Mouse (Mus musculus): ENCODE data around the gene Lefty2. TPM values are rescaled to one million over a fixed set of nuclear protein-coding genes. Genes with fewer than 3 reads are reported as not detected.
"Not testable (repeated sequence)": the region's sequence is repeated elsewhere in the genome, so short reads cannot be mapped to it uniquely, and the experiment has no call there.

Gene Lefty2
- polyA plus RNA-seq, 1 experiment from 2014 or later, result 3.7 TPM

DNA sequence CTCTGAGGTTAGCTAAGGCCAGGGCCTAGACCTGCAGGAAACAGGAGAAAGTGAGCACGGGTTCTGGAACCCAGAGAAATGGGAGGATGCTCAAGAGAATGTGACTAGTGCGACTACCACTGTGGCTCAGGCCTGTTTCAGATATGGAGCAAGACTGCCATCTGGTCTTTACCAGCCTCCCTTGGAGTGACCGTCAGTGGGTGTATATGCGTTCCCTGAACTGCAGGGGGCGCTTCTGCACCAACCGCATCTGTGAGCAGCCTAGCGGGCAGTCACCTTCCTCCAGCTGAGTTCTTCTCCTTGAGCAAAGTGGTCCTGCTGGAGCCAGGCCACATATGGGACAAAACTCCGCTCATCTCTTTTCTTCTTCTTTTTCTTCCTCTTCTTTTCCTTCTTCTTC lies 26.8 kb downstream of the Lefty2 start:
- H3K9ac ChIP-seq (replicated peaks), result no peak overlapping the region
- no peak for ATAC-seq (replicated peaks)
- WGBS, result 33% methylated on average over 8 of the region's 8 CpGs
- H3K9me3 ChIP-seq, result no peaks in the 10 kb centered on the region
- H3K4me1 ChIP-seq, result no peaks in the 10 kb centered on the region
- H3K4me3 ChIP-seq, result no peak overlapping the region
- H3K36me3 ChIP-seq, result no peaks in the 10 kb centered on the region
- no peak overlapping the region for H3K4me2 ChIP-seq (replicated peaks)
- no peaks in the 10 kb centered on the region for H3K27me3 ChIP-seq
- H3K27ac ChIP-seq (replicated peaks), result no peak overlapping the region

DNA sequence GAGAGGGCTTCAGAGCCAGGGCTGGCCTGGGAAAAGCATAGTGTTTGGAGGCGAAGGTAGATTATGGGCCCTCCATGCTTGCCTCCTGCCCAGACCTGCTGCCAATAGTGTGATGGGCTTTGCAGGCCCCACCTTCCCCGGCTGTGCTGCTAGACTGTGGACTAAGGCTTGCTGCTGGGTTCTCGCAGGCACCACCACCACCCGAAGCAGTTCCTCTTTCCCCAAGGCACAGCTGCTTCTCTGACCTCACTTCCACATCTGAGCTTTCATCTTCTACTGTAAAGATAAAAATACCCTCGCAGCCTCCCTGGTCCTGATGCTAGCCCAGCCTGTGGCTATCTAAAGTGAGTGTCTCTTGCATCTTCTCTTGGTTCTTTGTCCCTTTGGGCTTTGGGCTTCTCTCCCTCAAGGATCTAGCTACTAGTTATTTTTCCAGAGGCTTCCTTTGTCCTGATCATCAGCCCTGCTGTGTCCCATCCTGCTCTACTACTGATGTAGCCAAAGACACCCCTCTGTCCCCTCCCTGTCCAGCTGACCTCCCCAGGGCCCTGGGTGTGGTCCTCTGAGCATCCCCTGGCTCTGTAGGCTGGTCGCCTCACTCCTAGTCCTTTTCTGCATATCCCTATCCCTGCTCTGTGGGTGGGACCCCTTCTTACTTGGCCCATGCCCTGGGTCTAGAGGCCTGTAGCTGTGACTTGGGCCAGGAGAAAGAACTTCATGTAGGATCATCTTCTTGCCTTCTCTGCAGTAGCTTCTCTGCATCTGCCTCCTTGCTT lies 29.6 kb downstream of the Lefty2 start:
- no peak for ATAC-seq (replicated peaks)
- Histone ChIP-seq H3K9ac (replicated peaks) (no peak overlapping the region), H3K27ac (replicated peaks) (no peak overlapping the region), H3K36me3 (no peaks in the 10 kb centered on the region), H3K9me3 (no peaks in the 10 kb centered on the region), H3K27me3 (no peaks in the 10 kb centered on the region), H3K4me1 (no peaks in the 10 kb centered on the region), H3K4me3 (no peak overlapping the region), H3K4me2 (replicated peaks) (no peak overlapping the region)
- WGBS, result 77% methylated on average over 6 of the region's 6 CpGs

DNA sequence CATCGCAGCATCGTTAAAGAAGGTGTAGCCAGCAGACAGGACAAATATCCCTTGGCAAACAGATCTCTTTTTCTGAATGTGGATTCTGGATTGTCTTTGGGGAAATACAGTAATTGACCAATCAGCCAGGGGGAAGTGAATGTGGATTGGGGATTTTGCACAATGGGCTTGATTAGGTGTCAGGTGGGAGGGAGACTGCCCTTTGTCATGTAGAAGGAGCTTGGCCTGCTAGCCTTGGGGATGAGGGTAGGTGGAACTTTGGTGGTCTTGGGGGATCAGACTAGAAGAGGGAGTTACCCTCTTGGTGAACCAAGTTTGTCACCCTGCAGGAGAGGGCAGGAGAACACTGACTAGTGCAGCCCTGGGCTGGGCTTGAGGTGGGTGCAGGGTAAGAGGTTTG lies 31.8 kb downstream of the Lefty2 start:
- Histone ChIP-seq H3K27me3 (no peaks in the 10 kb centered on the region), H3K27ac (replicated peaks) (no peak overlapping the region), H3K36me3 (no peaks in the 10 kb centered on the region), H3K4me2 (replicated peaks) (no peak overlapping the region), H3K9me3 (no peaks in the 10 kb centered on the region), H3K4me1 (no peaks in the 10 kb centered on the region), H3K9ac (replicated peaks) (no peak overlapping the region), H3K4me3 (no peak overlapping the region)
- WGBS, result 42% methylated on average over 2 of the region's 2 CpGs
- no peak for ATAC-seq (replicated peaks)

DNA sequence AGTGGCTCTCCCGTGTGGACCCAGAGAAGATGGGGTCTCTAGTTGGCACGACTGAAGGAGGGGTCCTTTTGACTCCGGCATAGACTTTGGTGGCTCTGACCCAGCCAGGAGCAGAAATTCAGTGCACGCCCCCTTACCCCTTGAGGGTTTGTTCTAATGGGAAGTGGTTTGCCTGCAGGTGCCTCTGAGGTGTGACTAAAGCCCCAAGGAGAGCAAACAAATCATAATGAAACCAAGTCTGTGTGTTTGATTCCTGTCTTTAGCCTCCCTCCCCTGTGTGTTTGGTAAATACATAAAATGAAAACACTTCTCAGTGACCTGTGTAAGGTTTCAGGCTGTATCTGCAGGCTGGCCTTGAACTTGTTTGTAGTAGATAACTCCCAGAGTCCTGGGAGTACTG lies 33.4 kb downstream of the Lefty2 start:
- H3K27me3 ChIP-seq, result no peaks in the 10 kb centered on the region
- H3K9ac ChIP-seq (replicated peaks), result no peak overlapping the region
- no peak for ATAC-seq (replicated peaks)
- H3K4me3 ChIP-seq, result no peak overlapping the region
- WGBS, result 75% methylated on average over 4 of the region's 4 CpGs
- H3K4me2 ChIP-seq (replicated peaks), result no peak overlapping the region
- H3K27ac ChIP-seq (replicated peaks), result no peak overlapping the region
- no peaks in the 10 kb centered on the region for H3K4me1 ChIP-seq
- H3K9me3 ChIP-seq, result no peaks in the 10 kb centered on the region
- no peaks in the 10 kb centered on the region for H3K36me3 ChIP-seq

DNA sequence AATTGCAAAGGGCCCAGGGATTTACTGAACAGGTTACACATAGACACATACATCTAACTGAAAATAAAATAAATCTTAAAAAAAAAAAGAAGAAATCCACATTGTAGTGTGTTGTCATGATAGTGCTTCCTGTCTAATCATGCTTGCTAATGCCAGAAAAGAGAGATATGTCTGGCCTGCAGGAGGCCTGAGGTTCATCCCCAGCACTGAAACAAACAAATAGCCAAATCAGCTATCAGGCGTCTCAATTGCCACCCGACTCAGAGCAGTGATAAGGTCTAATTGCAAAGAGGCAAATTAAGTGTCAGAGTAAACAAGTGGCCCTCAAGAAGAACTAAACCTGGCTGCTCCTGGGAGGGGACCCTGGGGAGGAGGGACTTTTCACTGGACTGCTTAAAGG lies 36.7 kb downstream of the Lefty2 start:
- Histone ChIP-seq H3K4me3 (no peak overlapping the region), H3K4me2 (replicated peaks) (no peak overlapping the region), H3K27me3 (0 out of 2 replicates have a peak, but pooled peaks cover 5% of the 10 kb centered on the region), H3K9ac (replicated peaks) (no peak overlapping the region), H3K36me3 (no peaks in the 10 kb centered on the region), H3K9me3 (no peaks in the 10 kb centered on the region), H3K4me1 (no peaks in the 10 kb centered on the region), H3K27ac (replicated peaks) (no peak overlapping the region)
- 73% methylated on average over 2 of the region's 2 CpGs for WGBS
- ATAC-seq (replicated peaks), result no peak

DNA sequence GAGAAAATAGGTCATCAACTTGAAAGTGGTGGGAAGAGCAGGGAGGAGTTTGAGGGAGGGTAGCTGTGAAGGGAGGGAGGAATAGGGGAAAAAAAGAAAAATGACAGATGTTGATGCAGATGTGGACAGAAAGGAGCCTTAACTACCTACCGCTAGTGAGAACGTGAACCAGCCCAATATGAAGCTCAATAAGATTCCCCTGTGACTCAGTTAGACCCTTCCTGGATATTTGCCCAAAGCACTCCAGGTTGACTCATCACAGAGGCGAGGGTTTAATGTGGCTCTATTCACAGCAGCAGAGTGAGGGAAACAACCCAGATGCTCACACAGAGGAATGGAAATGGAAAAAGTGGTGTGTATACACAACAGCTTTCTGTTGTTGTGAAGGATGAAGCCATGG lies 38.2 kb downstream of the Lefty2 start:
- H3K4me3 ChIP-seq, result no peak overlapping the region
- H3K36me3 ChIP-seq, result no peaks in the 10 kb centered on the region
- ATAC-seq (replicated peaks), result no peak
- H3K9ac ChIP-seq (replicated peaks), result no peak overlapping the region
- H3K9me3 ChIP-seq, result no peaks in the 10 kb centered on the region
- 74% methylated on average over 3 of the region's 3 CpGs for whole genome bisulfite sequencing
- no peaks in the 10 kb centered on the region for H3K4me1 ChIP-seq
- H3K27ac ChIP-seq (replicated peaks), result no peak overlapping the region
- H3K4me2 ChIP-seq (replicated peaks), result no peak overlapping the region
- peaks cover 20% of the 10 kb centered on the region for H3K27me3 ChIP-seq

DNA sequence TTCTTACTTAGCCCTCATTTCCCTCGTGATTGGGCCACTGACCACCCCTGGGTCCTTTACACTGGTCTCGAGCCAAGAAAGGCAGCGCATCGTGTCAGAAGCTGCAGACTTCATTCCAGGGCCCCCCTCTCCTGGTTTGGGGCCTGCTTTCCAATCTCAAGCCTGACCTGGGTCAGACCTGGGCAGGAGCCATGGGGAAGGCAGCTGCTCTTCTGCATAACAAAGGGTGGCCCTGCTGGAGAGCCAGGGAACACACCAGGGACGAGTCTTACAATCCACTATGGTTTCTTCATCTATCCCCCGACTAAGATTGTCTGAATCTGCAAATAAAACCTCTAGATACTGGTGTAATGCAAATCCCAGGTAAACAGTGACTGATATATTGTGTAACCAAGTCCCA lies 40.8 kb downstream of the Lefty2 start:
- Histone ChIP-seq H3K27me3 (peaks cover 36% of the 10 kb centered on the region), H3K27ac (replicated peaks) (no peak overlapping the region), H3K9me3 (no peaks in the 10 kb centered on the region), H3K4me3 (no peak overlapping the region), H3K4me1 (no peaks in the 10 kb centered on the region), H3K9ac (replicated peaks) (no peak overlapping the region), H3K36me3 (no peaks in the 10 kb centered on the region), H3K4me2 (replicated peaks) (no peak overlapping the region)
- ATAC-seq (replicated peaks), result no peak
- WGBS, result 11% methylated on average over 6 of the region's 6 CpGs

DNA sequence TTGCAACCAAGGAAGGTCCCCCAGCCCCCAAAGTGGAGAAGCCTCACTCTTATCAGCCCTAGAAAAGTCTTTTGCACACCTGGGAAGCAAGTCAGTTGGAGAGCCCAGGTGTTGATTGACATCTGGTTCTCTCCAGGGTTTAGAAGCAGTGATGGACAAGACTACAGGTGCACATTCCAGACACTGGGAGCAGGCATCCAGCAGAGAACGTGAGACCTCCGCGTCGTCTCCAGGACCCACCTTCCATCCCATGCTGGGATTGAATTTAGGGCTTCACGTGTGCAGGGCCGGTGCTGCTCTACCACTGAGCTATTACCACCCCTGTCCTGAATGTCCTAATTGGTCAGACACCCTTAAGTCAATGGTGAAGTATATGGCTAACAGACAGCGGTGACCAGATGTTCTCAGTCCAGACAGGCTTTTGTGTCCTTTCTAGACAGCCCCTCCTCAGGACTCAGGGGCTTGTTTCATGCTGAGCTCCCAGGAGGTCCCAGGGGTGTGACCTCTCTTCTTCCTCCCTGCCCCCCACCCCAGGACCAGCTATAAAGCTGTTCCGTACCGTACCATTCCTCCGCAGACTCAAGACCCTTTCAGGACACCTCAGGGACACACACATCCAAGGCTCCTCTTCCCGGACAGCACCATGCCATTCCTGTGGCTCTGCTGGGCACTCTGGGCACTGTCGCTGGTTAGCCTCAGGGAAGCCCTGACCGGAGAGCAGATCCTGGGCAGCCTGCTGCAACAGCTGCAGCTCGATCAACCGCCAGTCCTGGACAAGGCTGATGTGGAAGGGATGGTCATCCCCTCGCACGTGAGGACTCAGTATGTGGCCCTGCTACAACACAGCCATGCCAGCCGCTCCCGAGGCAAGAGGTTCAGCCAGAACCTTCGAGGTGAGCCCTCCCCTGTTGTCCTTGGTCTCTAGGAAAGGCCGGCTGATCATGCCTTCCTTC lies 41.8 kb downstream of the Lefty2 start, which contains the start of gene Lefty1:
TSS of gene Lefty1 (plus strand) at position 556 of the 953 bp plus-strand sequence.
- H3K27me3 ChIP-seq, result peaks cover 36% of the 10 kb centered on the region
- H3K27ac ChIP-seq (replicated peaks), result no peak within 1 kb of the TSS
- ATAC-seq (replicated peaks), result no peak
- no peak within 1 kb of the TSS for H3K9ac ChIP-seq (replicated peaks)
- no peaks in the 10 kb centered on the region for H3K36me3 ChIP-seq
- 14% methylated on average over 21 of the region's 21 CpGs for WGBS
- no peaks in the 10 kb centered on the region for H3K9me3 ChIP-seq
- H3K4me3 ChIP-seq, result no peak within 1 kb of the TSS
- H3K4me2 ChIP-seq (replicated peaks), result no peak within 1 kb of the TSS
- no peaks in the 10 kb centered on the region for H3K4me1 ChIP-seq

DNA sequence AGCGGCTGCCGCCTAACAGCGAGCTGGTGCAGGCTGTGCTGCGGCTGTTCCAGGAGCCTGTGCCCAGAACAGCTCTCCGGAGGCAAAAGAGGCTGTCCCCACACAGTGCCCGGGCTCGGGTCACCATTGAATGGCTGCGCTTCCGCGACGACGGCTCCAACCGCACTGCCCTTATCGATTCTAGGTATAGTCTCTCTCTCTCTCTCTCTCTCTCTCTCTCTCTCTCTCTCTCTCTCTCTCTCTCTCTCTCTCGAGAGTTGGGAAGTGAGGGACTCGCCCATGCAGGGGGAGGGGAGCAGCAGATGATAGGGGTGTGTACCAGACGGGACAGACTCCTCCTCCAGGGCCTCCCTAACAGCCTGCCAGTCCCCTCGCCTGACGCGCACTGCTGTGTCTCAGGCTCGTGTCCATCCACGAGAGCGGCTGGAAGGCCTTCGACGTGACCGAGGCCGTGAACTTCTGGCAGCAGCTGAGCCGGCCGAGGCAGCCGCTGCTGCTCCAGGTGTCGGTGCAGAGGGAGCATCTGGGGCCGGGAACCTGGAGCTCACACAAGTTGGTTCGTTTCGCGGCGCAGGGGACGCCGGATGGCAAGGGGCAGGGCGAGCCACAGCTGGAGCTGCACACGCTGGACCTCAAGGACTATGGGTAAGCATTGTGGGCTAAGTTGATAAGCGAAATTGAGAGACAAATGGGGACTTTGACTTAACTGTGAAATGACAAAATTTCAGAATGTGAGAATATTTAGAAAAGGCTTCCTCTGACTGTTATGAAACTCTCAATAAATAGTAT lies 43.9 kb downstream of the Lefty2 start:
- H3K36me3 ChIP-seq; H3K4me1 ChIP-seq; H3K9me3 ChIP-seq; H3K27ac ChIP-seq (replicated peaks); H3K9ac ChIP-seq (replicated peaks): not testable (repeated sequence)
- WGBS, result 2% methylated on average over 33 of the region's 41 CpGs
- Histone ChIP-seq H3K27me3 (peaks cover 49% of the 10 kb centered on the region), H3K4me2 (replicated peaks) (peak overlapping the region; percentile 41), H3K4me3 (peak overlapping the region; percentile 25)
- ATAC-seq (replicated peaks), result peak; percentile 82

DNA sequence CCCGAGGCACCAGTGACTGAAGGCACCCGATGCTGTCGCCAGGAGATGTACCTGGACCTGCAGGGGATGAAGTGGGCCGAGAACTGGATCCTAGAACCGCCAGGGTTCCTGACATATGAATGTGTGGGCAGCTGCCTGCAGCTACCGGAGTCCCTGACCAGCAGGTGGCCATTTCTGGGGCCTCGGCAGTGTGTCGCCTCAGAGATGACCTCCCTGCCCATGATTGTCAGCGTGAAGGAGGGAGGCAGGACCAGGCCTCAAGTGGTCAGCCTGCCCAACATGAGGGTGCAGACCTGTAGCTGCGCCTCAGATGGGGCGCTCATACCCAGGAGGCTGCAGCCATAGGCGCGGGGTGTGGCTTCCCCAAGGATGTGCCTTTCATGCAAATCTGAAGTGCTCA lies 44.7 kb downstream of the Lefty2 start:
- H3K9ac ChIP-seq (replicated peaks); H3K36me3 ChIP-seq; H3K9me3 ChIP-seq; ATAC-seq (replicated peaks); H3K4me2 ChIP-seq (replicated peaks); H3K27ac ChIP-seq (replicated peaks); H3K4me3 ChIP-seq: not testable (repeated sequence)
- 23% methylated on average over 13 of the region's 13 CpGs for WGBS
- H3K27me3 ChIP-seq, result peaks cover 57% of the 10 kb centered on the region
- peaks cover 13% of the 10 kb centered on the region for H3K4me1 ChIP-seq

DNA sequence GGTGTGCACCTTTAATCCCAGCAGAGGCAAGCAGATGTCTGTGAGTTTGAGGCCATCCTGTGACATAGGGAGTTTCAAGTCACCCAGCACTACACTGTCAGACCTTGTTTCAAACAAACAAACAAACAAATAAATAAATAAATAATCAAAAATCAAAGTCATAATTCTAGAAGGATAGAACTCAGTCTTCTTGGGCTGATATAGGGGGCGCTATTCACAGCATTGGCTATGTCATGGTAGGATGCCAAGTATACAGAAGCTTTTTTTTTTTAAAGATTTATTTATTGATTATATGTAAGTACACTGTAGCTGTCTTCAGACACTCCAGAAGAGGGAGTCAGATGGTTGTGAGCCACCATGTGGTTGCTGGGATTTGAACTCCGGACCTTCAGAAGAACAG lies 45.9 kb downstream of the Lefty2 start:
- ATAC-seq (replicated peaks); H3K9me3 ChIP-seq; H3K4me2 ChIP-seq (replicated peaks); H3K9ac ChIP-seq (replicated peaks); H3K27ac ChIP-seq (replicated peaks); H3K4me3 ChIP-seq; H3K36me3 ChIP-seq: not testable (repeated sequence)
- peaks cover 69% of the 10 kb centered on the region for H3K27me3 ChIP-seq
- H3K4me1 ChIP-seq, result peaks cover 18% of the 10 kb centered on the region
- WGBS, result 81% methylated on average over 2 of the region's 2 CpGs

Measured in forebrain, embryonic 15.5 days (tissue).